Mouse (Mus musculus): Measurements from ENCODE around the gene Ltk.

The Ltk gene

GRCm38 (mm10) chr2:119760251-119760650, at the start of gene Ltk:
Gene Ltk (minus strand): TSS chr2:119760431.
- no peak for DNase-seq (ENCODE audit: low read depth)

GRCm38 (mm10) chr2:119808881-119809280, 48.6 kb upstream of the Ltk start:
- no peak for DNase-seq (ENCODE audit: low read depth)

- no peak for DNase-seq (ENCODE audit: low read depth)
Observed at GRCm38 (mm10) chr2:119808438-119808837, 48.2 kb upstream of the Ltk start.

- DNase-seq (ENCODE audit: low read depth): no peak
Observed at GRCm38 (mm10) chr2:119805536-119805935, 45.3 kb upstream of the Ltk start.

GRCm38 (mm10) chr2:119804776-119805175, 44.5 kb upstream of the Ltk start:
- DNase-seq (ENCODE audit: low read depth): no peak

- no peak for DNase-seq (ENCODE audit: low read depth)
Observed at GRCm38 (mm10) chr2:119804275-119804628, 44.0 kb upstream of the Ltk start.

GRCm38 (mm10) chr2:119803618-119804274, 43.5 kb upstream of the Ltk start:
- no peak for DNase-seq (ENCODE audit: low read depth)

- no peak for DNase-seq (ENCODE audit: low read depth)
Observed at GRCm38 (mm10) chr2:119802767-119803617, 42.8 kb upstream of the Ltk start.

GRCm38 (mm10) chr2:119800876-119801846, 40.9 kb upstream of the Ltk start:
- DNase-seq (ENCODE audit: low read depth): no peak

GRCm38 (mm10) chr2:119799961-119800550, 39.8 kb upstream of the Ltk start:
- no peak for DNase-seq (ENCODE audit: low read depth)

- no peak for DNase-seq (ENCODE audit: low read depth)
Observed at GRCm38 (mm10) chr2:119799181-119799960, 39.1 kb upstream of the Ltk start.

- peak; percentile 51 for DNase-seq (ENCODE audit: low read depth)
Observed at GRCm38 (mm10) chr2:119798246-119798927, 38.2 kb upstream of the Ltk start.

GRCm38 (mm10) chr2:119797279-119797783, 37.1 kb upstream of the Ltk start, which contains the start of gene Tyro3:
Gene Tyro3 (plus strand): TSS chr2:119797733.
- no peak for DNase-seq (ENCODE audit: low read depth)

GRCm38 (mm10) chr2:119789996-119790395, 29.8 kb upstream of the Ltk start:
- no peak for DNase-seq (ENCODE audit: low read depth)

- peak; percentile 71 for DNase-seq (ENCODE audit: low read depth)
Observed at GRCm38 (mm10) chr2:119787206-119787883, 27.1 kb upstream of the Ltk start, which contains the start of gene Rpap1. Gene Rpap1 (minus strand): TSS chr2:119787537.

- DNase-seq (ENCODE audit: low read depth): no peak
Observed at GRCm38 (mm10) chr2:119767246-119767645, 7.0 kb upstream of the Ltk start.

GRCm38 (mm10) chr2:119763924-119764323, 3.7 kb upstream of the Ltk start:
- DNase-seq (ENCODE audit: low read depth): no peak

- DNase-seq (ENCODE audit: low read depth): no peak
Observed at GRCm38 (mm10) chr2:119762276-119762675, 2.0 kb upstream of the Ltk start.

All from c-Kit-positive CD71-positive TER-119-negative erythroid progenitor cells, embryonic 14.5 days (primary cell).